In genomic region chr3:121390724-121391123, GRCm38 (mm10) we compare ENCODE assay signal across 10 mouse cellular contexts. TPM values are rescaled to one million over a fixed set of nuclear protein-coding genes. Genes with fewer than 3 reads are reported as not detected.
A peak's percentile ranks its signal among the peaks of the same experiment; 100 is the strongest.
DNase-seq lines count a peak whose midpoint lies in the region; ATAC-seq lines count a peak whose summit lies in the region.
"Had no signal": no experiment of that assay in that cellular context is flagged by ENCODE, and none has a peak within 500 bp of the region (broad histone marks: within the 10 kb centered on the region; RNA-seq: fewer than 3 reads in every experiment).

No protein-coding gene starts in this region.

- peak; percentile 71 for ATAC-seq in limb, embryonic 15.5 days (ENCODE audit: insufficient number of reproducible peaks, low FRiP score, low TSS enrichment, low read depth)
- ATAC-seq in stomach, embryonic 16.5 days (ENCODE audit: insufficient read depth, low FRiP score), result peak; percentile 61; the same call in 1 of the 2 replicates

- peak; percentile 20 for DNase-seq in left cerebral cortex, postnatal 4 days
- DNase-seq in left cerebral cortex, postnatal 25 days (ENCODE audit: low spot score in 2 of 2), result no peak
- peak; percentile 36 to 48 for DNase-seq in heart, postnatal 10 days
- DNase-seq in thymus, postnatal 36 days, result no peak
- DNase-seq in adrenal gland, adult 2 months, result no peak
- DNase-seq in B cell, adult 2 months, result no peak

- no peaks in the 10 kb centered on the region for H3K36me3 ChIP-seq in limb, embryonic 15.5 days
- no peaks in the 10 kb centered on the region for H3K36me3 ChIP-seq in stomach, embryonic 16.5 days (ENCODE audit: control insufficient read depth, insufficient read depth, low read length)

- WGBS in limb, embryonic 15.5 days, result 20% methylated on average over 7 of the region's 7 CpGs
- WGBS in stomach, embryonic 16.5 days, result 36% methylated on average over 7 of the region's 7 CpGs

- peak overlapping the region; percentile 35; the same call in 1 of the 2 replicates for H3K4me2 ChIP-seq in limb, embryonic 15.5 days
- H3K4me2 ChIP-seq in stomach, embryonic 16.5 days (ENCODE audit: low read depth, low read length), result peak overlapping the region; percentile 33; the same call in 1 of the 2 replicates

- no peaks in the 10 kb centered on the region for H3K27me3 ChIP-seq in limb, embryonic 15.5 days
- no peaks in the 10 kb centered on the region for H3K27me3 ChIP-seq in stomach, embryonic 16.5 days (ENCODE audit: control insufficient read depth, insufficient read depth, low read length)

- peaks cover 25% of the 10 kb centered on the region for H3K4me1 ChIP-seq in limb, embryonic 15.5 days
- peaks cover 11% of the 10 kb centered on the region; the same call in 1 of the 2 replicates for H3K4me1 ChIP-seq in stomach, embryonic 16.5 days (ENCODE audit: control insufficient read depth, insufficient read depth, low read length)

- intact Hi-C loops in left cerebral cortex, postnatal 4 days (cut with DNase I), result no loop called here
- intact Hi-C loops in left cerebral cortex, postnatal 25 days (cut with DNase I), result no loop called here
- intact Hi-C loops in heart, postnatal 10 days (cut with DNase I), result loop anchor here (1.0 kb wide), 1 partner anchor 34 kb away; no protein-coding TSS in a partner anchor

- no peak overlapping the region for H3K9ac ChIP-seq in limb, embryonic 15.5 days
- no peak overlapping the region for H3K9ac ChIP-seq in stomach, embryonic 16.5 days (ENCODE audit: low read length)

- H3K4me3 ChIP-seq in limb, embryonic 15.5 days, result no peak overlapping the region
- H3K4me3 ChIP-seq in stomach, embryonic 16.5 days (replicated peaks; ENCODE audit: low read length), result no peak overlapping the region
- H3K4me3 ChIP-seq: erythroblast, embryonic 14.5 days had no signal

- no peaks in the 10 kb centered on the region for H3K9me3 ChIP-seq in limb, embryonic 15.5 days
- H3K9me3 ChIP-seq in stomach, embryonic 16.5 days (replicated peaks; ENCODE audit: control insufficient read depth, low read length), result no peaks in the 10 kb centered on the region

- H3K27ac ChIP-seq in limb, embryonic 15.5 days, result peak overlapping the region; percentile 79
- peak overlapping the region; percentile 79 for H3K27ac ChIP-seq in stomach, embryonic 16.5 days (ENCODE audit: low read length)

RNA-seq across cellular contexts. Expression of gene Cnn3, which starts 35.6 kb away (rescaled TPM):
- total RNA-seq in left cerebral cortex, postnatal 4 days (2021), result 100 to 1,000 TPM; 101 to 110 TPM
- 10 to 100 TPM; 66.1 to 66.7 TPM for total RNA-seq in left cerebral cortex, postnatal 25 days (2021)
- total RNA-seq in heart, postnatal 10 days (2021), result 100 to 1,000 TPM; 115 to 117 TPM
- 720 and 793 TPM in 2 replicates for polyA plus RNA-seq in limb, embryonic 15.5 days (2015; fragmentation: Nextera tagmentation; extraction: Ambion mirVana)
- 525 and 535 TPM in 2 replicates for polyA plus RNA-seq in stomach, embryonic 16.5 days (2015; fragmentation: Nextera tagmentation; extraction: Ambion mirVana)
- 100 to 1,000 TPM; 282 to 367 TPM for total RNA-seq in adrenal gland, adult 2 months (2021)
- polyA plus RNA-seq in adrenal gland, adult 2 months (2012; rRNA removed), result 182 and 197 TPM in 2 replicates
- total RNA-seq: MEL had no signal

Comparison
In these comparisons a context has a peak if more than half of its experiments do, and no peak if none do; other contexts are left out.
1. DNase-seq: peak in left cerebral cortex, postnatal 4 days (single experiment) and heart, postnatal 10 days (2 of 2); none in left cerebral cortex, postnatal 25 days (0 of 2), thymus, postnatal 36 days (0 of 2), adrenal gland, adult 2 months (single experiment) and B cell, adult 2 months (0 of 2).